Mouse (Mus musculus) stomach, embryonic 16.5 days (tissue): ENCODE results near the gene Gpam. TPM values are rescaled to one million over a fixed set of nuclear protein-coding genes. Genes with fewer than 3 reads are reported as not detected.

Source experiments
- ATAC-seq: fragments of 200-750 bp; cut with Nextera tagmentation; 2 replicates; pipeline ENCODE4 v1.8.0; 2017; ENCODE audit warnings: moderate number of reproducible peaks, moderate TSS enrichment; ENCODE audit not compliant: insufficient read depth, low FRiP score
- H3K27ac ChIP-seq: fragments of 300-500 bp; sonication (generic); 2 replicates; pipeline ENCODE4 v1.5.1; 2014; ENCODE audit warnings: low read length
- H3K27me3 ChIP-seq: fragments of 300-500 bp; sonication (generic); 2 replicates; pipeline ENCODE4 v1.6.1; 2014; ENCODE audit warnings: low read length, control low read depth, mixed read lengths; ENCODE audit not compliant: control insufficient read depth, insufficient read depth
- H3K36me3 ChIP-seq: fragments of 300-500 bp; sonication (generic); 2 replicates; pipeline ENCODE4 v1.6.1; 2014; ENCODE audit warnings: low read length; ENCODE audit not compliant: control insufficient read depth, insufficient read depth
- H3K4me1 ChIP-seq: fragments of 300-500 bp; sonication (generic); 2 replicates; pipeline ENCODE4 v1.6.1; 2014; ENCODE audit warnings: low read length, control low read depth, mixed read lengths; ENCODE audit not compliant: control insufficient read depth, insufficient read depth
- H3K4me2 ChIP-seq: fragments of 300-500 bp; sonication (generic); 2 replicates; pipeline ENCODE4 v1.6.1; 2014; ENCODE audit warnings: low read depth, low read length, mixed read lengths
- H3K4me3 ChIP-seq: fragments of 300-500 bp; sonication (generic); replicated peaks from 2 replicates; pipeline ENCODE4 v1.5.1; 2014; ENCODE audit warnings: mild to moderate bottlenecking, low read length
- H3K9ac ChIP-seq: fragments of 300-500 bp; sonication (generic); 2 replicates; pipeline ENCODE4 v1.6.1; 2014; ENCODE audit warnings: low read length
- H3K9me3 ChIP-seq: fragments of 300-500 bp; sonication (generic); replicated peaks from 2 replicates; pipeline ENCODE4 v1.6.1; 2016; ENCODE audit warnings: low read length, control low read depth; ENCODE audit not compliant: control insufficient read depth
- WGBS: fragments of 180-500 bp; shearing (Covaris S2); extraction: QIAGEN DNeasy Blood & Tissue Kit; methylation state at CpG from one replicate; pipeline ENCODE4 v1.1.7; 2014; 5-methylcytosine and 5-hydroxymethylcytosine counted together
- polyA plus RNA-seq: library from polyadenylated mRNA; unstranded; fragments of >200 nt; fragmentation: Nextera tagmentation; extraction: Ambion mirVana; gene quantifications from 2 replicates; pipeline ENCODE4 v1.2.1, GENCODE M21; 2015

The Gpam gene
- polyA plus RNA-seq, 1 experiment from 2014 or later, result 23.3 TPM

- 72% methylated on average over 3 of the region's 3 CpGs for WGBS
- no peaks in the 10 kb centered on the region for H3K36me3 ChIP-seq
- ATAC-seq, result no peak
- no peak overlapping the region for H3K9ac ChIP-seq
- H3K27ac ChIP-seq, result no peak overlapping the region
- H3K9me3 ChIP-seq, result no peaks in the 10 kb centered on the region
- no peak overlapping the region for H3K4me3 ChIP-seq
- 0 out of 2 replicates have a peak, but pooled peaks cover 4% of the 10 kb centered on the region for H3K4me1 ChIP-seq
- no peak overlapping the region for H3K4me2 ChIP-seq
- no peaks in the 10 kb centered on the region for H3K27me3 ChIP-seq
These were observed 5.4 kb upstream of the Gpam start for GRCm38 (mm10) chr19:55132476-55132875.

DNA sequence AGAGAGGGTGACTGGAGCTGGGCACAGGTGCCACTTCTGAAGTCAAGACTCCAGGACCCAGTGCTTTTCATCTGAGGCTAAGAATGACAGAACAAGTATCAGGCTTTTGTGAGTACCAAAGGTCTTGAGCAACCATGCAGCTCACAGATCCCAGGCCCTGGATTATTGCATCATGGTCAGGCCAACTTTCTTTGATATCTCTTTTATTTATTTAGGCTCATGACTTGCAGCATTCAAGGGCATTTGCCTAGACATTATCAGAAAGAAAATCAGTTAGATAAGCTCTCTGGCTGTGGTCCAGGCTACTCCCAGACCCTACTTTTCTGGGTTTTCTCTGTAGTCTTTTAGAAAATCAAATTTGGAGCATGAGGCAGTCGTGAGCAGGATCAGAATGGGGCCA is 4.7 kb upstream of the Gpam start:
- ATAC-seq, result no peak
- Histone ChIP-seq H3K9ac (no peak overlapping the region), H3K4me2 (no peak overlapping the region), H3K4me1 (0 out of 2 replicates have a peak, but pooled peaks cover 2% of the 10 kb centered on the region), H3K27ac (no peak overlapping the region), H3K36me3 (no peaks in the 10 kb centered on the region), H3K9me3 (no peaks in the 10 kb centered on the region), H3K4me3 (no peak overlapping the region), H3K27me3 (no peaks in the 10 kb centered on the region)
- 41% methylated on average over 1 of the region's 1 CpGs for WGBS

GRCm38 (mm10) chr19:55128469-55128868 is 1.4 kb upstream of the Gpam start:
- Histone ChIP-seq H3K4me2 (no peak overlapping the region), H3K9ac (no peak overlapping the region), H3K4me1 (no peaks in the 10 kb centered on the region), H3K27ac (no peak overlapping the region), H3K27me3 (no peaks in the 10 kb centered on the region), H3K9me3 (no peaks in the 10 kb centered on the region), H3K4me3 (no peak overlapping the region), H3K36me3 (no peaks in the 10 kb centered on the region)
- ATAC-seq, result peak; percentile 37; the same call in 1 of the 2 replicates
- 96% methylated on average over 1 of the region's 1 CpGs for WGBS

- 74% methylated on average over 3 of the region's 3 CpGs for WGBS
- H3K4me3 ChIP-seq, result no peak overlapping the region
- H3K9ac ChIP-seq, result no peak overlapping the region
- ATAC-seq, result no peak
- no peaks in the 10 kb centered on the region; the same call in 1 of the 2 replicates for H3K4me1 ChIP-seq
- no peak overlapping the region for H3K4me2 ChIP-seq
- no peaks in the 10 kb centered on the region for H3K9me3 ChIP-seq
- H3K27me3 ChIP-seq, result no peaks in the 10 kb centered on the region
- no peak overlapping the region for H3K27ac ChIP-seq
- H3K36me3 ChIP-seq, result no peaks in the 10 kb centered on the region
These were observed 1.6 kb downstream of the Gpam start for GRCm38 (mm10) chr19:55125456-55125855.

DNA sequence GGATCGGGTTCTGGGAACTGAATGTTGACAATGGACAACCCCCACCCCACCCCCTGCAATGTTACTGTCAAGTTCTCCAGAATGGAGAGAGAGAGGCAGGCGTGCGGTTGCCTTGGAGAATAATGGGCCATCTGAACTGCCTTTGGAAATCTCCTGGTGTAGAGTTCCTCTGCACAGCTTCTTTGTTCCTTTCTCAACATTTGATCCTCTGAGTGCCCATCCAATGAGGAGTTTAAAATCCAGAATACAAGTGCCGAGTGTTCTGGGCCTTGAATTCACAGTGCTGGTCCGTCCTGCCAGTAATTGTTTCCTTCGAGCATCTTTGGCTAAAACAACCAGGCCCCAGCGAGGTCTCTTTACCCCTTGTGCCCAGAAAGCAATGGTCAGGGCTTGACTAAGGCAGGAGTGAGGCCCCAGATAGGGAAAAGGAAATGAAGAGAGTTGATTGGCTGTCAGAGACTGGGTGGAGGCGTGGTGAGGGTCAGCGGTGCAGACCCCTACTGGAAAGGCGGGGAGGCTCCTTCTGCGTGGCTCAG is 4.0 kb downstream of the Gpam start:
- Histone ChIP-seq H3K36me3 (no peaks in the 10 kb centered on the region), H3K27ac (no peak overlapping the region), H3K4me1 (no peaks in the 10 kb centered on the region; the same call in 1 of the 2 replicates), H3K9ac (no peak overlapping the region), H3K27me3 (no peaks in the 10 kb centered on the region), H3K9me3 (no peaks in the 10 kb centered on the region), H3K4me2 (no peak overlapping the region), H3K4me3 (no peak overlapping the region)
- no peak for ATAC-seq
- WGBS, result 57% methylated on average over 11 of the region's 11 CpGs

GRCm38 (mm10) chr19:55122351-55122980 is 4.6 kb downstream of the Gpam start:
- H3K27me3 ChIP-seq, result no peaks in the 10 kb centered on the region
- 78% methylated on average over 4 of the region's 4 CpGs for WGBS
- H3K9ac ChIP-seq, result no peak overlapping the region
- H3K9me3 ChIP-seq, result no peaks in the 10 kb centered on the region
- no peak overlapping the region for H3K27ac ChIP-seq
- no peak; the same call in 1 of the 2 replicates for ATAC-seq
- H3K4me3 ChIP-seq, result no peak overlapping the region
- H3K4me1 ChIP-seq, result no peaks in the 10 kb centered on the region; the same call in 1 of the 2 replicates
- H3K4me2 ChIP-seq, result no peak overlapping the region
- H3K36me3 ChIP-seq, result no peaks in the 10 kb centered on the region

GRCm38 (mm10) chr19:55121836-55122235 is 5.2 kb downstream of the Gpam start:
- no peaks in the 10 kb centered on the region for H3K27me3 ChIP-seq
- ATAC-seq, result no peak
- H3K9ac ChIP-seq, result no peak overlapping the region
- no peak overlapping the region for H3K4me3 ChIP-seq
- no peaks in the 10 kb centered on the region for H3K9me3 ChIP-seq
- H3K4me2 ChIP-seq, result no peak overlapping the region
- no peak overlapping the region for H3K27ac ChIP-seq
- WGBS, result 51% methylated on average over 6 of the region's 6 CpGs
- H3K4me1 ChIP-seq, result no peaks in the 10 kb centered on the region; the same call in 1 of the 2 replicates
- H3K36me3 ChIP-seq, result no peaks in the 10 kb centered on the region

DNA sequence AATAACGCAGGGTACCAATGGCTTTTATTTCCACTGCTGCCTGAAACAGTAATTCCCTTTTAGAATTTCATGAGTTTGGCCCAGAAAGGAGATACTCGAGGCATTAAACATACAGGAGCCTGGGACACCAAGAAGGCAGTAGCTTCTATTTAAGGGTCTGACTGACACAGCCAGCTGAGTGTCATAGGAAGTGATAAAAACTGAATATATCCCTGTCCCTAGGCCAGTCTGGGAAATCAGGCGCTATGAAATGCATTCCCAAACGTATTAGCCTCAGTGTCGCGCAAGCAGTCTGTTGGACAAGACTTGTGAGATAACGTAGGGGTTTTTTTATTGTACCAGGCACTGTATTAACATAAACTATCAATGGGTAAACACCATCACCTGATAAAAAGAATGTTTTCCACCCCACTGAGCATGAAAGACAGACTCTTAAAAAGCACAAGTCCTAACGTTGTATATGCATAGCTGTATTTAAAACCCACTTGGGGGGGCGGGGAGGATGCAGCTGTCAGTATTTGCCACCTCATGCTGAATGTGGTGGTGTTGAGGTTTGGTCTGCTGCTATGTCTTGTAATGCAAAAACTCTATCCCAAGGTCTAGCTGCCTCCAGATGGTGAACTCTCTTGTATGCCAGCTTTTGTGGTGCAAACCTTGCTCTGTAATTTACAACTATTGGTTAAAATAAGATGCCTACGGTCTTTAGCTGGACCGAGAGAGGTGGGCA is 6.4 kb downstream of the Gpam start:
- Histone ChIP-seq H3K4me1 (no peaks in the 10 kb centered on the region; the same call in 1 of the 2 replicates), H3K4me2 (no peak overlapping the region), H3K36me3 (no peaks in the 10 kb centered on the region), H3K4me3 (no peak overlapping the region), H3K27ac (no peak overlapping the region), H3K9ac (no peak overlapping the region), H3K27me3 (no peaks in the 10 kb centered on the region), H3K9me3 (no peaks in the 10 kb centered on the region)
- ATAC-seq, result no peak
- WGBS, result 55% methylated on average over 11 of the region's 11 CpGs

GRCm38 (mm10) chr19:55119541-55119940 is 7.5 kb downstream of the Gpam start:
- no peak overlapping the region for H3K4me3 ChIP-seq
- no peaks in the 10 kb centered on the region; the same call in 1 of the 2 replicates for H3K4me1 ChIP-seq
- H3K9ac ChIP-seq, result no peak overlapping the region
- H3K4me2 ChIP-seq, result no peak overlapping the region
- no peaks in the 10 kb centered on the region for H3K9me3 ChIP-seq
- H3K27ac ChIP-seq, result no peak overlapping the region
- 50% methylated on average over 2 of the region's 2 CpGs for WGBS
- H3K36me3 ChIP-seq, result no peaks in the 10 kb centered on the region
- no peak for ATAC-seq
- H3K27me3 ChIP-seq, result no peaks in the 10 kb centered on the region
